Mouse (Mus musculus) heart, embryonic 16.5 days (tissue): ENCODE data around the gene Stk4. TPM values are rescaled to one million over a fixed set of nuclear protein-coding genes. Genes with fewer than 3 reads are reported as not detected.
A peak's percentile ranks its signal among the peaks of the same experiment; 100 is the strongest.

Experiments
- ATAC-seq: fragments of 200-750 bp; cut with Nextera tagmentation; replicated peaks from 2 replicates; pipeline ENCODE4 v1.8.0; 2017; ENCODE audit warnings: moderate number of reproducible peaks; ENCODE audit not compliant: insufficient read depth, low FRiP score; ENCODE audit errors: extremely low read depth
- H3K27ac ChIP-seq: fragments of 300-500 bp; sonication (generic); 2 replicates; pipeline ENCODE4 v1.5.1; 2014; ENCODE audit warnings: mild to moderate bottlenecking, low read length, control low read depth, moderate library complexity
- H3K27me3 ChIP-seq: fragments of 300-500 bp; sonication (generic); 2 replicates; pipeline ENCODE4 v1.6.1; 2014; ENCODE audit warnings: low read length, mixed read lengths; ENCODE audit not compliant: control insufficient read depth, insufficient read depth
- H3K36me3 ChIP-seq: fragments of 300-500 bp; sonication (generic); 2 replicates; pipeline ENCODE4 v1.6.1; 2014; ENCODE audit not compliant: control insufficient read depth, insufficient read depth
- H3K4me1 ChIP-seq: fragments of 300-500 bp; sonication (generic); 2 replicates; pipeline ENCODE4 v1.6.1; 2014; ENCODE audit warnings: low read length, mixed read lengths; ENCODE audit not compliant: control insufficient read depth, insufficient read depth
- H3K4me2 ChIP-seq: fragments of 300-500 bp; sonication (generic); 2 replicates; pipeline ENCODE4 v1.6.1; 2014; ENCODE audit warnings: low read depth, mild to moderate bottlenecking, control low read depth, low read length
- H3K4me3 ChIP-seq: fragments of 300-500 bp; sonication (generic); 2 replicates; pipeline ENCODE4 v1.5.1; 2014; ENCODE audit warnings: mild to moderate bottlenecking, control low read depth, low read length
- H3K9ac ChIP-seq: fragments of 300-500 bp; sonication (generic); 2 replicates; pipeline ENCODE4 v1.6.1; 2014; ENCODE audit warnings: low read length, control low read depth
- H3K9me3 ChIP-seq: fragments of 300-500 bp; sonication (generic); replicated peaks from 2 replicates; pipeline ENCODE4 v1.6.1; 2016; ENCODE audit warnings: low read length; ENCODE audit not compliant: control insufficient read depth
- WGBS: fragments of 180-500 bp; shearing (Covaris S2); extraction: QIAGEN DNeasy Blood & Tissue Kit; methylation state at CpG from one replicate; pipeline ENCODE4 v1.1.7; 2014; 5-methylcytosine and 5-hydroxymethylcytosine counted together
- polyA plus RNA-seq: library from polyadenylated mRNA; unstranded; fragments of >200 nt; fragmentation: Nextera tagmentation; extraction: Ambion mirVana; gene quantifications from 2 replicates; pipeline ENCODE4 v1.2.1, GENCODE M21; 2015

The Stk4 gene
- polyA plus RNA-seq, 1 experiment from 2014 or later: 17.8 TPM

DNA sequence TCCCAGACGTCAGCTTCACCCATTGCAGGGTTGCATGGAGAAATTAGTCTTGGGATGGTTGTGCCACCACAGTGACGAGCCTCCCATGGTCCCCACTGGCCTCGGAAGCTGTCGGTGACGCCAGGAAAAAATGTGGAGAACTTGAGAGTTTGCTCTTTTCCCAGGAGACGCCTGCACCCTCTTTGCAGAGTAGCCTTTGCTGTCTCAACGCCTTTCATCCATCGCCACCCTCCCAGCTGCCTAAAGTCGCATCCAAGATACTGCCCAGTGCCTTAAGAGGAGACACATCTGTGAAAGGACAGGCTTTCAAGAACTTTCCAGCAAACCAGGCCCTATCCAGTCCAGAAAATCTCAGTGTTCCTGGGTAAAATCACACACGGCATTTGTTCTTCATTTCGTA lies 82.2 kb downstream of the Stk4 start:
- Histone ChIP-seq H3K27ac (no peak overlapping the region), H3K4me2 (no peak overlapping the region), H3K4me1 (peaks cover 7% of the 10 kb centered on the region), H3K9ac (no peak overlapping the region), H3K27me3 (no peaks in the 10 kb centered on the region), H3K36me3 (peaks cover 15% of the 10 kb centered on the region), H3K4me3 (no peak overlapping the region), H3K9me3 (no peaks in the 10 kb centered on the region)
- WGBS: 88% methylated on average over 11 of the region's 11 CpGs
- no peak for ATAC-seq

DNA sequence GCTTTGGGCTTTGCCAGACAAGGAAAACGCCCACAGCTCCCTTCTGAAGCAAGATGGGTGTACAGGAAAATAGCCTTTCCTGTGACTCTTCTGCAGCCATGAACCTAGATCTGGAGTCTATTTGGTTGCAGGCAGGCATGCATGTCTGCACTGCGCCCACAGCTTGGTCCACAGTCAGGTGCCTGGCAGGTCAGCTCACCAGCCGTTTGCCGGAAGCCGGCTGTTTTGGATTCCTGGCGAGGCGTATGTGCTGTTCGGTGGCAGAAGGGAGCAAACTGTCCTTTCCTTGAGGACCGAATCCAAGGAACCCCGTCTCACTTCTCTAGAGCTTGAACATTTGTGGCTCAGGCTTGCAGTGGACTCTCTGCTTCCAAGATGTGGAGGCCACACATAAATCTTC lies 83.9 kb downstream of the Stk4 start:
- H3K27me3 ChIP-seq: no peaks in the 10 kb centered on the region
- H3K9ac ChIP-seq: no peak overlapping the region
- no peak overlapping the region for H3K4me2 ChIP-seq
- no peak overlapping the region for H3K4me3 ChIP-seq
- WGBS: 91% methylated on average over 10 of the region's 10 CpGs
- H3K9me3 ChIP-seq: no peaks in the 10 kb centered on the region
- no peak overlapping the region for H3K27ac ChIP-seq
- peaks cover 15% of the 10 kb centered on the region for H3K36me3 ChIP-seq
- H3K4me1 ChIP-seq: peaks cover 7% of the 10 kb centered on the region
- no peak for ATAC-seq

DNA sequence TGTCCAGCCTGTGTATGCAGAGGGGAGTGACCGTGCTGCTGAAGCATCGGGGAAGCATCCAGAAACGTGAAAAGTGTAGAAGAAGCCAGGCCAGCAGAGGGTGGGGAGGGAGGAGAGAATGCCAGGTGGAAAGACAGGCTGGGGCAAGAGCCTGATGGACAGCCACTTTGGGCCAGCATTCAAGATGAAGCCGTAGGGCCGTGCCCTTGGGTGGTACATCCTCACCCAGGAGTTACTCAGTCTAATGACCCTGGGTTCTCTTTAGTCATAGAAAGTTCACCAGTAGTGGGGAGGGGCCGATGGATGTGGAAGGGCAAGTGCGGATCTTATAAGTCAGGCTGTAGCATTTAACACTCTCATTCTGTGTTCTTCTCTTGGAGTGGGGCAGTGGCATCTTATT lies 86.0 kb downstream of the Stk4 start:
- no peak for ATAC-seq
- H3K4me3 ChIP-seq: no peak overlapping the region
- no peak overlapping the region for H3K27ac ChIP-seq
- H3K9ac ChIP-seq: no peak overlapping the region
- no peak overlapping the region for H3K4me2 ChIP-seq
- 83% methylated on average over 7 of the region's 7 CpGs for WGBS
- no peaks in the 10 kb centered on the region for H3K4me1 ChIP-seq
- no peaks in the 10 kb centered on the region for H3K9me3 ChIP-seq
- H3K27me3 ChIP-seq: no peaks in the 10 kb centered on the region
- H3K36me3 ChIP-seq: peaks cover 15% of the 10 kb centered on the region

DNA sequence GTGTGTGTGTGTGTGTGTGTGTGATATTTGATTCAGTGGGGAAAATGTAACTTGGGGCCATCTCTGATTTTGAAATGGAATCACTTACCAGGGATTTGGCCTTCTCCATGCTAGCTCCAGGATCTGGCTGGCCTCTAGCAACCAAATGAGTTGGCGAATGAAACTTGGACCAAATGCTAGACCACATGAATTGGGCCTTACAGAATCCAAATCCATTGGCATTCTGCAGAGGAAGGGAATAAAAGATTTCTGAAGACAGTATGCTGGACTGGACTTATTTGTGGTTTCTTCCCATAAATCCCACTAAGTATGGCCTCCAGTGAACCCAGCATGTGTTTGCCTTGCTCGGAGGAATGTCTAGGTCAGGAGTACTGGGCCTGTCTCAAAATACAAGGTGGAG lies 88.7 kb downstream of the Stk4 start:
- Histone ChIP-seq H3K27ac (no peak overlapping the region), H3K27me3 (no peaks in the 10 kb centered on the region; the same call in 1 of the 2 replicates), H3K36me3 (no peaks in the 10 kb centered on the region), H3K4me3 (no peak overlapping the region), H3K9ac (no peak overlapping the region), H3K4me2 (no peak overlapping the region), H3K9me3 (no peaks in the 10 kb centered on the region), H3K4me1 (no peaks in the 10 kb centered on the region)
- ATAC-seq: no peak
- 89% methylated on average over 2 of the region's 2 CpGs for WGBS

DNA sequence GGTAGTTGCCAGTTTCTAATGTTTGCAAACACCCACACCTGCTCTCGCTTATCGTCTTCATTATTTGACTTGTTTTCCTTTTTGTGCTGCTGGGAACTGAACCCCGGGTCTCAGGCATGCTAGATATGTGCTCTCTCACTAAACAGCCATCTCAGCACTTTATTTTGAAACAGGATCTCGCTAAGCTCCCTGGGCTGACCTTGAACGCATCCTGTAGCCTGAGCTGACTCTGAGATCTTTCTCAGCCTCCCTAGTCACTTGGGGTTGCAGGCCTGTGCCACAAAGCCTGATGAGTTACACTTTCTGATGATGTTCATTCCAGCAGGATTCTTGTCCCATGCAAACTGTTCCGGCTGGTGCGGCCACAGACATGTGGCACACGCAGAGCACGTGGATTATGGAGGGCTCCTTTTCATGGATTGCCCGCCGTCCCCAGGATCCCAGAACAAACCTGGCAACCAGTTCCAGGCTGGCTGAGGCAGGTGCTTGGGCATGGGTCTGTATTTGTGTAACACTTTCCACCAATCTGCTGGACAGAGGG lies 91.5 kb downstream of the Stk4 start:
- Histone ChIP-seq H3K4me2 (no peak overlapping the region), H3K27me3 (peaks cover 9% of the 10 kb centered on the region), H3K9me3 (no peaks in the 10 kb centered on the region), H3K27ac (no peak overlapping the region), H3K4me3 (no peak overlapping the region), H3K9ac (no peak overlapping the region), H3K4me1 (no peaks in the 10 kb centered on the region), H3K36me3 (no peaks in the 10 kb centered on the region)
- ATAC-seq: no peak
- WGBS: 75% methylated on average over 11 of the region's 11 CpGs

DNA sequence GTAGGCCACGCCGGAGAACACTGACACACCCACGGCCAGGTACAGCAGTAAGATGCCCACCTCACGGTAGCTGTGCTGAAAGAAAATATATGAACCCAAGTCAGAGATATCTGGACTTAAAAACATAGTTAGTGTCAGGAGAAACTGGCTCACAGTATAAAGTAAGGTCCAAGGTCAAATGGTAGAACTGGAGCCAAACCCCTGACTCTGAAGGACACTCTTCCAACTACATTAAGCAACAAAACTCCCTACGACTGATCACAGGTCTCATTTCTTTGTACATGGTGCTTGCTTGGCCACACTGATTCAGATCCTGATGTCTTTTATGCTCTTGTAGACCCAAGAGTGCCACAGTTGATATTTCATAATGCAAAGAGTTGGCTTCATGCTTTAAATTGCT lies 94.8 kb downstream of the Stk4 start:
- Histone ChIP-seq H3K4me2 (no peak overlapping the region), H3K27ac (no peak overlapping the region), H3K9me3 (no peaks in the 10 kb centered on the region; the same call in 1 of the 2 replicates), H3K36me3 (no peaks in the 10 kb centered on the region), H3K4me3 (no peak overlapping the region), H3K27me3 (peaks cover 42% of the 10 kb centered on the region), H3K4me1 (peaks cover 7% of the 10 kb centered on the region), H3K9ac (no peak overlapping the region)
- no peak for ATAC-seq
- WGBS: 86% methylated on average over 5 of the region's 5 CpGs

DNA sequence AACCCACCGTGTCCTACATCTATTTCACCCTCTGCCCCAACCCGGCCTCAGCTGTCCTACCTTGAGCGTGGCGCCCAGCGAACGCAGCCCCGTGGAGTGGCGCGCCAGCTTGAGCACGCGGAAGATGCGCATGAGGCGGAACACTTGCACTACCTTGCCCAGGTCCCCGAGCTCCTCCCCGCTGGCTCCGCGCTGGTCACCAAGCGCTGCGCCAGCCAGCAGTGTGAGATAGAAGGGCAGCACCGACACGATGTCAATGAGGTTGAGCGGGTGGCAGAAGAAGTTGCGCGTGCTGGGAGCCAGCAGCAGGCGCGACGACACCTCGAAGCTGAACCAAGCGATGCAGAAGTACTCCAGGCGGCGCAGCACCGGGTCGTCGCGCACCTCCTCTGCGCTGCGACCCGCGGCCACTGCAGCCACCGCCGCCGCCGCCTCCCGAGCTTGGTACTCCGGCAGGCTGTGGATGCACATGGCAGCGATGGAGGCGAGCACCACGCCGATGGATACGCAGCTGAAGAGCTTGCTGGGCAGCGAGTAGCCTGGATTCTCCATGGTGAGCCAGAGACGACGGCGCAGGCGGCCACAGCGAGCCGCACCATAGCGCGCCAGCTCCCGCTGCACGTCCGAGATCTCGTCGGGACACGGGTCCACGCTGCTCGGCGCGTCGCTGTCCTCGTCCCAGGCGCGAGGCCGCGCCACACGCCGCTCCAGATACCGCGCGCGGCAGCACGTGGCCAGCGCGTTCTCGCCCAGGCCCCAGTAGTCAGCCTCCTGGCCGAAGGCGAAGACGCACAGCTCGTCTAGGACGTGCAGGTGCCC lies 97.8 kb downstream of the Stk4 start:
- no peaks in the 10 kb centered on the region for H3K36me3 ChIP-seq
- no peak overlapping the region for H3K9ac ChIP-seq
- no peaks in the 10 kb centered on the region; the same call in 1 of the 2 replicates for H3K9me3 ChIP-seq
- H3K27me3 ChIP-seq: peaks cover 65% of the 10 kb centered on the region
- H3K4me2 ChIP-seq: peak overlapping the region; percentile 60
- H3K27ac ChIP-seq: no peak overlapping the region
- peak overlapping the region; percentile 42 for H3K4me3 ChIP-seq
- peaks cover 14% of the 10 kb centered on the region for H3K4me1 ChIP-seq
- no peak; the same call in 1 of the 2 replicates for ATAC-seq
- WGBS: 10% methylated on average over 90 of the region's 90 CpGs

DNA sequence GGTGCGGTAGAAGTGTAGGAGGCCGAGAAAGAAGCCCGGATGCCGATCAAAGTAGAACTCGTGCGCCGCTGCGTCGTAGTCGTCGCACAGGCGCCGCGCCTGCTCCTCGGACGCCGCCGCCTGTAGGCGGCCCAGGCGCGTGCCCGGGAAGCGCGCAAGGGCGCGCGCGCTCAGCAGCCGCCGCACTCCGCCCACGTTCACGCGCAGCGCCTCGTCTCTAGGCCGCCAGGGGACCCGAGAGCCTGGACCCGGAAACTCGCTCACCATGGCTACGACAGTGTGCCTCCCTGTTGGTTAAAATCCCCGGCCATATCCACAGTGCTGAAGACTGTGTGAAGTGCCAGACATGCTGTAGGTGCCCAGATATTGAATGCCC lies 98.4 kb downstream of the Stk4 start:
- Histone ChIP-seq H3K4me3 (peak overlapping the region; percentile 42), H3K4me2 (peak overlapping the region; percentile 60), H3K36me3 (no peaks in the 10 kb centered on the region), H3K4me1 (peaks cover 15% of the 10 kb centered on the region), H3K27me3 (peaks cover 68% of the 10 kb centered on the region), H3K27ac (no peak overlapping the region), H3K9me3 (no peaks in the 10 kb centered on the region; the same call in 1 of the 2 replicates), H3K9ac (no peak overlapping the region)
- WGBS: 13% methylated on average over 42 of the region's 42 CpGs
- ATAC-seq: no peak

DNA sequence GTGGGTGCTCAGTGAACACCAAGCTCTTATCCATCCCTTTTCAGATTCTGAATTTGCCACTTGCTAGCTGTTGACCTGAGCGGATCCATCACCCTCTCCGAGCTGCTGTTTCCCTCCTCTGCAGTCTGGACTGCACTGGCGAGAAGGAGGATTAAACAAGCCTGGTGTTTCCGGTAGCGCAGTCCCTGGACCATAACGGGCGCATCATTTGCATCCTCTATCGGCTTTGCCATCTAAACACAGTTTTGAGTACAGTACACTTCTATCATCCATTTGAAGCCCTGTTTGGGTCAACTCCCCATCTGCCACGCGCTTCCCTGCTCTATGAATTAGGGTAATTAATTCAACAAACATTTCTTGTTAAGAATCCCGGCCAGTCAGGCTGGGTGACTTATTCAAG lies 100.2 kb downstream of the Stk4 start:
- 12% methylated on average over 11 of the region's 11 CpGs for WGBS
- Histone ChIP-seq H3K36me3 (no peaks in the 10 kb centered on the region), H3K27ac (no peak overlapping the region), H3K4me2 (no peak overlapping the region), H3K4me3 (no peak overlapping the region), H3K4me1 (peaks cover 19% of the 10 kb centered on the region), H3K27me3 (peaks cover 68% of the 10 kb centered on the region), H3K9me3 (no peaks in the 10 kb centered on the region; the same call in 1 of the 2 replicates), H3K9ac (no peak overlapping the region)
- ATAC-seq: no peak
